Mouse (Mus musculus) heart, postnatal 0 days (tissue): ENCODE data around the gene Alcam.

Experiments
- CTCF ChIP-seq: IDR thresholded peaks from 2 replicates; pipeline ENCODE4 v1.5.1; 2016; ENCODE audit warnings: antibody characterized with exemption, control low read depth, low read depth
- EP300 ChIP-seq: IDR thresholded peaks from 2 replicates; pipeline ENCODE4 v1.6.1; 2016; ENCODE audit warnings: antibody characterized with exemption, low read depth

- TF ChIP-seq CTCF (no peak), EP300 (no peak)
These were observed 111.0 kb downstream of the Alcam start for GRCm38 (mm10) chr16:52342694-52343466.
